Mouse (Mus musculus) erythroblast, adult 5-6 weeks (primary cell): ENCODE measurements around the gene Bhlha15. TPM values are rescaled to one million over a fixed set of nuclear protein-coding genes. Genes with fewer than 3 reads are reported as not detected.

ENCODE experiments used
- ATAC-seq: replicated peaks from 2 replicates; pipeline ENCODE4 v1.8.0; 2016; ENCODE audit warnings: moderate number of reproducible peaks, mild to moderate bottlenecking, moderate TSS enrichment, inconsistent platforms; ENCODE audit not compliant: poor library complexity, low FRiP score, severe bottlenecking
- total RNA-seq, 2 experiments: library from RNA; stranded (forward) in 1 of 2; stranded (reverse) in 1 of 2; fragments of 150-400 nt in 1 of 2; fragments of 200-764, 138-1000 nt in 1 of 2; gene quantifications; 2 replicates each; pipeline versions ENCODE4 v1.2.3 to v1.2.4; 2015 to 2017; ENCODE audit warnings: low replicate concordance in 2 of 2

Bhlha15 gene
- total RNA-seq, 2 experiments from 2014 or later, result 0.19 TPM; not detected in 1

DNA sequence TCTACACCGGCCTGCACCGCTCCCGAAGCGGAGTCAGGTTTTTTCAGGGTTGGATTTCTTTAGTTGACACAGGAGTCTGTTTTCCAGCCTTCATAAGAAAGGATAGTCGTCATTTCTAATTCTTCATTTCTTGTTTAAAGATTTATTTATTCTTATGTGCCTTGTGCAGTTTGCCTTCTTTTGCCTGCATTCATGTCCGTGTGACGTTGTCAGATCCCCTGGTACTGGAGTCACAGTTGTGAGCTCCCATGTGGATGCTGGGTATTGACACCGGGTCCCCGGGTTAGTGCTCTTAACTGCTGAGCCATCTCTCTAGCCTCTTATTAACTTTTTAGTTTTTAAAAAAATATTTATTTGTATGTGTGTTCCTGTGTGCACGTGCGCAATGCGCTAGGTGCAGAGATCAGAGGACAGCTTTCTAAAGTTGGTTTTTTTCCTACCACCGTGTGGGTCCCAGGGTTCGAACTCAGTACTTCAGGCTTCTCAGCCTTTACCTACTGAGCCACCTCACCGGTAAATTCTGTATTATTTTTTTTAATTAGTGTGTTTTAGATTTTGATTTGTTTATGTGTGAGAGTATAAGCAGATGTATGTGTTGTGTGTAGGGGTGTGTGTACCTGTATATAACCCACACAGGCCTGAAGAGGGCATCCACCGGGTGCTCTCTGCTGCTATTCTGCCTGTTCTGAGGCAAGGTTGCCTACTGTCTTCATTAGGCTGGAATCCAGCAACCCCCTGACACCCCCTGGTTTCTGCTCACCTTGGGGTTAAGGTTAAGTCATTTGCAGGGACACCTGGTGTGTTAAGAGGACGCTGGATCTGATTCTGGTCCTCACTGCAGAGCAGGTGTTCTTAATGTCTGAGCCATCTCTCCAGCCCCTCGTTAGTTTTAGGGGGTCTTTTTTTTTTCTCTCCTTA lies 34.1 kb downstream of the Bhlha15 start:
- no peak for ATAC-seq

DNA sequence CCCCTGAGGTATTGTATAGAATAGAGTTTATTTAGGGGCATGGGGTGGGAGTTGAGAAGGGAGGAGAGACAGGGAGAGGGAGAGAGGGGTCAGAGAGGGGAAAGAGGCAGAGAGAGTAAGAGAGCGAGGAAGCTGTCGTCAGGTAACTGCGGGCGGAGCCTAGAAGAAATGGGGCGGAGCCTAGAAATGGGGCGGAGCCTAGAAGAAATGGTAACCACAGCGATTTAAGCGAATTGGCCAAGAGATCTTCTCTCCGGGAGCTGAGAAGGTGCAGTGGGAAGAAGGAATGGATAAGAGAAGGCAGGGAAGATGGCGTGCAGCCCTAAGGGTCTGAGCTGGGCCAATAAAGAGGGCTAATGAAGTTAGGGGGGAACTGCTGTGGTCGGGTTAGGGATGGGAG lies 36.1 kb downstream of the Bhlha15 start:
- ATAC-seq, result no peak

DNA sequence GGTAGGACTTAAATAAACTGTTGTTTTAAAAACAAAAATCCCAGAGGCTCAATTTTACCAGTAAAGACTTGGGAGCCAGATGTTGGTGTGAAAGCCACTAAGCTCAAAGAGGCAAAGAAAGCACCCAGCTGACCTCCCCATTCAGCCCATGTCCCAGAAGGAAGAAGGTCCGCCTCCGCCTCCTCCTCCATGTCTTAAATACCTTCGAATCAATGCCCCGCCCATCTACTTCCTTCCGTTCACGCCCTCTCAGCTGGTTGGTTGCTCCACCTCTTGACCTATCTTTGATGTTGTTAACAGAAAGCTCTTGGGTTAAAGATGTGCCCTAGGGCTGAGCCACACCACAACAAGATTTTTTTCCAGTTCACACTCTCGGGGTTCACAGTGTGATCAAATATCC lies 40.1 kb downstream of the Bhlha15 start:
- ATAC-seq, result no peak

DNA sequence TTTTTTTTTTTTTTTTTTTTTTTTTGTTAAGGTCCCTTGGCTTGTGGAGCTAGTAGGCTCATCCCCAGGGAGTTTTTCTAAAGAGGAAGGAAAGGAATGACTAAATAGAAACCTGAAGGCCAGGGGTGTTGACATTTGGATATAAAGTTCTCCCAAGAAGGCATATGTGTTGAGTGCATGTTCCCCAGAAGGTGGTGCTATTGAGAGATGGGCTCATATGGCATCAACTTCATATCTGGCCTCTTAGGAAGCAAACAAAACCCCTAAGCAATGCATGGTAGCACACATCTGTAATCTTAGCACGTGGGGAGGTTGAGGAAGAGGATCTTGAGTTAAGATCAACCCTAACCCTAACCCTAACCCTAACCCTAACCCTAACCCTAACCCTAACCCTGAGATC lies 41.3 kb downstream of the Bhlha15 start:
- ATAC-seq, result no peak

DNA sequence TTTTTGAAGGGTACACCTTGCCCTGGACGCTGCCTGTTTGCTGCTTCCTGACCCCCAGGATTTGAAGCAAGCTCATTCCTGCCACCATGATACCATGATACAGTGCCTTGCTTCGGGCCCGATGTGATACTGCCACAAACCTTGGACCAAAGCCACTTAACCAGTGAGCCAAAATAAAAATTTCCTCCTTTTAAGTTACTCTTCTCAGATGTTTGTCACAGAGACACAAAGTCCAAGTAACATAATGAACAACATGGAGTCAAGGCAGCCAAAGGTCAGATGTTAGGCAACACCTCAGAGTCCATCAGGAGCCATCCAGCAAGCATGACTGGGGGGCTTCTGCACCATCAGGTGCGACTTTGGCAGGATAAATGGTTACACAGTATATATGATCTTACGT lies 42.4 kb downstream of the Bhlha15 start:
- no peak for ATAC-seq

DNA sequence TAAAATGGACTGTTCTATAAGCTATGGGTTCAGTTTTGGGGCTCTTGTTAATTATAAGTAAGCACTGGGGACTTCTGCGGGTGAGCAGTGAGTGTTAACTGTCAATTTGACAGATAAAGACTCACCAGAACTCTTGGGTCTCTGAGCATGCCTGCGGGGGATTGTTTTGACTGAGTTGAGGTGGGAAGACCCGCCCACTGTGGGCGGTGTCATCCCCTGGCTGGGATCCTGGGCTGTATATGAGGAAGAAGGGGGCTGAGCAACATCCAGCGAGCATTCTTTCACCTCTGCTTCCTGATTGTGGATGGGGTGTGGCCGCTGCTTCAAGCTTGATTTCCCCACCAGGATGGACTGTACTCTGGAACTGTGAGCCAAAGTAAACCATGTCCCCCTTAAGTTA lies 44.1 kb downstream of the Bhlha15 start:
- ATAC-seq, result no peak

DNA sequence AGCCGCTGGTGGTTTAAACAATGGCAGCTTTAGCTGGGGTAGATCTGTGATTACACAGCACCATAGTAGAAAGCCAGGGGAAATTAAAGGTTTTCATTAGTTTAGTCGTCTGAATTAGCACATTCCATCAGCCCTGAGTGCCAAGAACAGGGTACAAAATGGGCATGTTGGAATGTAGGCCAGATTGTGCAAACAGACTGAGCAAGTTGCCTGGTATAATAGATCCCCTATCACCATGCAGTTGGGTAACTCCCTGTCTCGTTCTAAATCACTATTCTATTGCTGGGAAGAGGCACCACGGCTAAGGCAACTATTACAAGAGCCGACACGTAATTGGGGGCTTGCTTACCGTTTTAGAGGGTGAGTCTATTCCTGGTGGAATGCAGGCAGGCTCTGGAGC lies 44.6 kb downstream of the Bhlha15 start:
- no peak for ATAC-seq

DNA sequence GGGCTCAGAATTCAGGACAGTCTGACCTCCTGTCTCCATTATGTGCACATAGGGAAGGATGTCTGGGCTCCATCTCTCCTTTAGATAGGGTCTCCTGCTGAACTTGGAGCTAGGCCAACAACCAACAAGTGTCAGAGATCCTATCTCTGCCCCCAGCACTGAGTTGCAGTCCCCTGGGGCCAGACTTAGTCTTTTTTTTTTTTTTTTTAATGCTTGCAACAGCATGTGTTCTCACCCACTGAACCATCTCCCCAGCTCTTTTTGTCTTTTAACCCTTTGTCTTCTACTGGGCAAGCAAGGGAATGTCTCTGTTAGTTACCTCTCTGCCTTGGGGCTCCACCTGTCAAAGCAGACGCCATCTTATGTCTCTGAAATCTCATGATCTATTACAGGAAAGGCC lies 48.9 kb downstream of the Bhlha15 start:
- ATAC-seq, result no peak

Other genes with a start within 250 kb of the Bhlha15 start
- gene Ccz1, start 175.4 kb upstream of the Bhlha15 start, total RNA-seq (2015; ENCODE audit: low replicate concordance), result 24.9 and 37.7 TPM in 2 replicates
- gene Ccz1, start 175.4 kb upstream of the Bhlha15 start, total RNA-seq (2017; ENCODE audit: low replicate concordance), result 25.3 and 38.5 TPM in 2 replicates
- not detected in 2 replicates for gene Ocm, start 163.6 kb upstream of the Bhlha15 start, total RNA-seq (2015; ENCODE audit: low replicate concordance)
- gene Ocm, start 163.6 kb upstream of the Bhlha15 start, total RNA-seq (2017; ENCODE audit: low replicate concordance), result not detected in 2 replicates
- 7.5 and 8.2 TPM in 2 replicates for gene Lmtk2, start 89.8 kb upstream of the Bhlha15 start, total RNA-seq (2015; ENCODE audit: low replicate concordance)
- 10.3 and 11.6 TPM in 2 replicates for gene Lmtk2, start 89.8 kb upstream of the Bhlha15 start, total RNA-seq (2017; ENCODE audit: low replicate concordance)
- gene Tecpr1, start 33.3 kb downstream of the Bhlha15 start, total RNA-seq (2015; ENCODE audit: low replicate concordance), result 0.38 and 2.1 TPM in 2 replicates
- gene Tecpr1, start 33.3 kb downstream of the Bhlha15 start, total RNA-seq (2017; ENCODE audit: low replicate concordance), result 0.56 and 0.94 TPM in 2 replicates
- 1.9 and 9.0 TPM in 2 replicates for gene Bri3, start 54.2 kb downstream of the Bhlha15 start, total RNA-seq (2015; ENCODE audit: low replicate concordance)
- gene Bri3, start 54.2 kb downstream of the Bhlha15 start, total RNA-seq (2017; ENCODE audit: low replicate concordance), result 7.6 and 19.7 TPM in 2 replicates
- not detected in 2 replicates for gene Baiap2l1, start 167.8 kb downstream of the Bhlha15 start, total RNA-seq (2015; ENCODE audit: low replicate concordance)
- not detected in 2 replicates for gene Baiap2l1, start 167.8 kb downstream of the Bhlha15 start, total RNA-seq (2017; ENCODE audit: low replicate concordance)